Mouse (Mus musculus): ENCODE results near the gene Olfr71.

Gene Olfr71

DNA sequence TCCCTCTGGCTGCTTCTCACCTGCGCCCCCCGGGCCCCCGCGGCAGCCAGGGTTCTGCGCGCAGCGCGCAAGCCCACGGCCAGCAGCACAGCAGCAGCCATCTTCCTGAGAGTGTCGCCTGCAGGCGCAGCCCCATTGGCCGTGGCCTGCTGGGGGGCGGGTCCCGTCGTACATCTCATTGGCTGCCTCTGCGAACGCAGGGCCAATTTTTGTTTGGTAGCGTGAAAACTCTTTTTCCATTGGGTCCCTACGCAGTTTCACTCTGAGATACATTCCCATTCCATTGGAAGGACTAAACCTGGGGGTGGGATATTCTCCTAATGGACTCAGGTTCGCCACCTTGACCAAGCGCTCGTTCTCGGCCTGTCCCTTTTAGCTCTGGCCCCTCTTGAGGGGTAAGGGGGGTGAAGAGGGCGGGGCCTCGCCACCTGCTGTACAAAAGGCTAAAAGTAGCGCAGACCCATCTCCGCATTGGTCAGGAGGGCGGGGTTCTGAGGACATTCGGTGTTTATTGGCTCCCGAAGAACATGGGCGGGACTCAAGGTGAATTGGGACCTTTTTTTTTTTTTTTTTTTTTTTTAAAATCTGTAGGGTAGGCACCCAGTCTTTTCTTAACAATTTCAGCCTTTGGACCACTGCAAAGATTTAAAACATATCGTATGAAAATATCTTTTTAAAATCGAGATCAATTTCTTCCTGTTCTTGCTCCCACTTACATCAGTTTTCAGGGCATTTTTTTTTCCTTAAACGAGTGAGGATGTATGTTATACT, 53.5 kb downstream of the Olfr71 start, which contains the start of gene Hint2:
Gene Hint2, minus strand, starts transcription at position 128 of the 771 bp plus-strand sequence.
- DNase-seq (ENCODE audit: low read depth, low spot score): peak; percentile 100

DNA sequence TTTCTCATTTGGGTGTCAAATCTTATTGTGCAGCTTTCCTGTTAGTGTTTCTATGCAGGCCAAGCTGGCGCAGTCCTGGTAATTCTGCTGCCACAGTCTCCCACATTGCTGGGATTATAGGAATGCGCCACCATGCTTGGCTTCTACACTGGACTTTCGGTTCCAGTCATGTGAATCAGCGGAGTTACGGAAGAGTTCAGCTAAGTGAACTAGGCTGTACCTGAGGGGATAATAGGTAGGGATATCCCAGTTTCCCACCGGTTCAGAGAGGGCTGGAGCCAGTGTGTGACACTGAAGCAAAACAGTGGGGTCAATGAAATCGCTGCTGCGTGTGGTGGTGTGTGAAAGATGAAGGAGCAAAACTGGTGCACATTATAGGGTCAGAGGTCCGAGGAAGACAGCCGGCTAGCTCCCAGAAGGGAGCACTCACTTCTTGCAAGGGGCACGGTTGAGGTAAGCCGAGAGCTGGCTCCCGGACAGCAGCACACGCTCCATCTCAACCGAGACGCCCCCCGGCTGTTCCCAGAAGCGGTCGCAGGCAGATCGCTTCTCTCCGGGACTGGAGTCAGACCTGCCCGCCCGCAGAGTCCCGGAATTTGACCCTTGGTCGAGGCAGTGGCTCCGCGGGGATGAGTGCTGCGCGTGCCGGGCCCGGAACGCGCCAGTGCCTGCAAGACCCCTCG, 54.3 kb downstream of the Olfr71 start:
- DNase-seq (ENCODE audit: low read depth, low spot score): no peak
